Mouse (Mus musculus) heart, adult 2 months (tissue): ENCODE data around the gene Cenpm.

Experiments used
- CTCF ChIP-seq: fragments of 200-600 bp; IDR thresholded peaks from 2 replicates; pipeline ENCODE4 v1.8.1; 2022; ENCODE audit warnings: antibody characterized with exemption, mild to moderate bottlenecking, moderate library complexity
- EP300 ChIP-seq: fragments of 200-500 bp; IDR thresholded peaks from 2 replicates; pipeline ENCODE4 v1.6.1; 2011; ENCODE audit warnings: low read depth, low read length, control low read depth; ENCODE audit not compliant: insufficient read depth
- POLR2A ChIP-seq: fragments of 200-500 bp; IDR thresholded peaks from 2 replicates; pipeline ENCODE4 v1.6.1; 2011; ENCODE audit warnings: mild to moderate bottlenecking, low read depth, low read length, control low read depth; ENCODE audit not compliant: insufficient read depth

- TF ChIP-seq EP300 (no peak), CTCF (no peak), POLR2A (no peak)
These were observed 36.1 kb upstream of the Cenpm start for GRCm38 (mm10) chr15:82280638-82281037.
